Mouse (Mus musculus) frontal cortex, postnatal 10 days (tissue): ENCODE data around the gene Krt13.
A peak's percentile ranks its signal among the peaks of the same experiment; 100 is the strongest.

Experiments used
- DNase-seq, 2 experiments: peaks; one replicate each; pipeline ENCODE4 v3.0.0; 2022; ENCODE audit warnings: low spot score in 2 of 2, mixed read lengths in 1 of 2

The Krt13 gene

GRCm38 (mm10) chr11:100121466-100121865, at the start of gene Krt13:
Gene Krt13 (minus strand): TSS chr11:100121566.
- DNase-seq: no peak

GRCm38 (mm10) chr11:100168765-100169762, 47.7 kb upstream of the Krt13 start:
- DNase-seq: peak; percentile 34 to 64

- DNase-seq: no peak
Observed at GRCm38 (mm10) chr11:100168071-100168470, 46.7 kb upstream of the Krt13 start.

GRCm38 (mm10) chr11:100164392-100164791, 43.0 kb upstream of the Krt13 start:
- no peak for DNase-seq

GRCm38 (mm10) chr11:100157908-100158477, 36.6 kb upstream of the Krt13 start:
- no peak for DNase-seq

- no peak for DNase-seq
Observed at GRCm38 (mm10) chr11:100157331-100157730, 36.0 kb upstream of the Krt13 start.

GRCm38 (mm10) chr11:100155497-100156255, 34.3 kb upstream of the Krt13 start:
- no peak for DNase-seq

GRCm38 (mm10) chr11:100148615-100149330, 27.4 kb upstream of the Krt13 start, which contains the start of gene Krt19:
Gene Krt19 (minus strand): TSS chr11:100148665.
- DNase-seq: no peak

GRCm38 (mm10) chr11:100147566-100148353, 26.4 kb upstream of the Krt13 start:
- no peak for DNase-seq

- no peak for DNase-seq
Observed at GRCm38 (mm10) chr11:100145858-100146560, 24.6 kb upstream of the Krt13 start.

- no peak for DNase-seq
Observed at GRCm38 (mm10) chr11:100145104-100145503, 23.7 kb upstream of the Krt13 start.

GRCm38 (mm10) chr11:100140966-100141365, 19.6 kb upstream of the Krt13 start:
- DNase-seq: no peak

- no peak for DNase-seq
Observed at GRCm38 (mm10) chr11:100139391-100139790, 18.0 kb upstream of the Krt13 start.

- no peak for DNase-seq
Observed at GRCm38 (mm10) chr11:100138809-100139208, 17.4 kb upstream of the Krt13 start.

GRCm38 (mm10) chr11:100137693-100138092, 16.3 kb upstream of the Krt13 start:
- peak in 1 of 2 experiments; percentile 9 for DNase-seq

- DNase-seq: no peak
Observed at GRCm38 (mm10) chr11:100136559-100136958, 15.2 kb upstream of the Krt13 start.

GRCm38 (mm10) chr11:100135731-100136130, 14.4 kb upstream of the Krt13 start, which contains the start of gene Krt15:
Gene Krt15 (minus strand): TSS chr11:100135928.
- no peak for DNase-seq

- DNase-seq: no peak
Observed at GRCm38 (mm10) chr11:100124901-100125300, 3.5 kb upstream of the Krt13 start.

GRCm38 (mm10) chr11:100120331-100120730, 1.0 kb downstream of the Krt13 start:
- DNase-seq: no peak

GRCm38 (mm10) chr11:100113742-100114029, 7.7 kb downstream of the Krt13 start:
- no peak for DNase-seq
